Mouse (Mus musculus) adrenal gland, postnatal 25 days (tissue): ENCODE results near the gene D630023F18Rik. TPM values are rescaled to one million over a fixed set of nuclear protein-coding genes. Genes with fewer than 3 reads are reported as not detected.

Experiments used
- DNase-seq: peaks from one replicate; pipeline ENCODE4 v3.0.0; 2021; ENCODE audit warnings: mixed read lengths
- total RNA-seq: library from RNA; stranded (reverse); gene quantifications from 2 replicates; pipeline ENCODE4 v1.2.3, GENCODE M21; 2021

D630023F18Rik gene
- total RNA-seq, 1 experiment from 2014 or later = not detected

DNA sequence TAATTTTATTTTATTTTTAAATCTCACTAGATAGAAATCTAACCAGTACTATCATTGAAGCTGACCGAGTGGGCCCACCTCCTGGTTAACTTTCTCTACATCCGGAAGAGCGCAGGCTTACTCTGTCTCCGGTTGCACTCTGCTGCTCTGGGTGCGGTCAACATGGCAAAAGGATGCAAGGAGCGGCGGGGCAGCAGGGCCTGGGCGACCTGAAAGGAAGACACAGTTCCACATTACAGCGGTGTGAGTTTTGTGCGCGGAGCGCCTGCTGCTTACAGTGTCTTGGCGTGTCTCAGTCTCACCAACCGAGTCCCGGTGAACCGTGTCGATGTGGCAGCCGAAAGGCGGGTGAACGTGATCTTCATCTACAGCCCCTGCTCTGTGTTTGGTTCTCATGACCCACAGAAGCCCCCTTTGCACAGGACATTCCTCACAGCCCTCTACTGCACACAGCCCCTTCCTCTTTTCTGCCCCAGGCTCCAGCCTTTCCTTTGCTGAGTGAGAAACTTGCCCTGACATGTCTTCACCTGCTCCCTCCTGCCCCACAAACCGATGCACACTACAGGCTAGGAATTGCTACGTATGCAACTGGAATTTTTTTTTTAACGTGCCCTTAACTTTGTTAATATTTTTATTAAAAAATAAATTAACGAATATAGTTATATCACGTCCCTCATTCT lies 13.1 kb downstream of the D630023F18Rik start:
- no peak for DNase-seq

GRCm38 (mm10) chr1:65109196-65109595 lies 13.8 kb downstream of the D630023F18Rik start:
- DNase-seq = no peak

DNA sequence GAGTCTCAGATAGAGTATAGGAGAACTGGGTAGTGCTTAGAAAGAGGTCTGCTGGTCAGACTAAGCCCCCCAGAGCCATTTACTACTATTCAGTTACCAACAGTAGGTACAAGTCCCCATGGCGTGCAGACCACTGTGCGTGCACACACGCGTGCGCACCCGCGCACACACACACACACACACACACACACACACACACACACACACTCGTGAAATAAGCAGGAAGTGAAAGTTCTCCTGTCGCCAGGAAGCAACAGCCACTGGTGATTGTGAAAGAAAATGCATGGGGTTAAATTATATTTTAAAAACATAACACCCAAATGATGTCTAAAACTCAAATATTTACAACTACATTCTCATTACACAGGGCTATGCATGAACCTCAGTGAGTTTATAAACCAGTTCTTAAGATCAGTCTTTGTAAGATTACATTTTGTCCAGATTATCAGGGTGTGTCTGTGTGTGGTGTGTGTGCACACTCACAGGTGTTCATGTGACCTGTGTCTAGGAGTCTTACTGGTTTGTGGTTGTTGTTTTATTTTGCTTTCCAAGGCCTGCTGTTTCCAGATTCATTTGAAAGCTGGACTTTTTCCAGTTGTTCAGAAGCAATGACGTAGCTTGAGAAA lies 15.2 kb downstream of the D630023F18Rik start:
- no peak for DNase-seq

DNA sequence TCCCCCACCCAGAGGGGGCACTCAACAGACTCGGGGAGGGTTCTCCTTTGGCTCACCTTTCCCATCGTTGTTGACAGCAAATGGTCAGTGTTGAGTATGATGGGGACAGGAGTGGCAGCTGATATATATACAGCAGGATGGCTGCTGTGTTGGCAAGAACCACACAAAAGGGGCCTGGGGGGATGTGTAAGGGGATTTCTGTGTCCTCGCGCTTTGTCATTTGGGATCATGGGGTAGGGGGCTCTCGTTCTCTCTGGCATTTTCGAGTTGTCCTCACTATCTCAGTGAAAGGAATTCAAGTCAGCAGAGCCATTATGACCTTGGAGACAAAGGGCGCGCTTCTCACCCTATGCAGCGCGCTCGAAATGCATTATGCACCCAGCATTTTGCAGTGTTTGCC lies 19.7 kb downstream of the D630023F18Rik start, which contains the start of gene Cryga:
Cryga (minus strand) TSS at position 101 of the 400 bp plus-strand sequence.
- DNase-seq = no peak

- DNase-seq = no peak
Observed at GRCm38 (mm10) chr1:65096953-65097352, 26.1 kb downstream of the D630023F18Rik start.

- DNase-seq = no peak
Observed at GRCm38 (mm10) chr1:65091566-65091965, 31.4 kb downstream of the D630023F18Rik start.

DNA sequence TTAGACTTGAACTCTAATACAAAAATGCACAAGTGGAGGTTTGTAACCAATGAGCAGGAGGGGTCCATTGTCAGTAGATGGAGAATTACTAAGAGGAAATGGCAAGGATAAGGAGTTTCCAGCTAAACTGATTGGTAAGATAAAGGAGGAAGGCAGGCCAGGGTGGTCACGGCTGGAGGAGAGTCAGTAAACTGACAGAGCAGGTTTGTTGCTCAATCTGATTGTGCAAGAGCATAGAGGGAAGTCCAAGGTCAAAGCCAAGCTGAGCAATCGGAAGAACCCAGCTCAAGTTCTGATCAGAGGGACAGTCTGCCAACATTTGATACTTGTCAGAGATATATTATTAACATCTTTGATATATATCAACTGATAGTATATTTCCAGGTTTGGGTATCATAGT lies 32.6 kb downstream of the D630023F18Rik start:
- DNase-seq = peak; percentile 42

GRCm38 (mm10) chr1:65088567-65089356 lies 34.3 kb downstream of the D630023F18Rik start:
- DNase-seq = no peak

- no peak for DNase-seq
Observed at GRCm38 (mm10) chr1:65082188-65082587, 40.8 kb downstream of the D630023F18Rik start, which contains the start of gene Crygb. Gene Crygb, minus strand, starts transcription at chr1:65082288.

GRCm38 (mm10) chr1:65075607-65076006 lies 47.4 kb downstream of the D630023F18Rik start:
- no peak for DNase-seq

- DNase-seq = no peak
Observed at GRCm38 (mm10) chr1:65073589-65073988, 49.4 kb downstream of the D630023F18Rik start, which contains the start of gene Crygc. Gene Crygc, minus strand, starts transcription at chr1:65073689.

GRCm38 (mm10) chr1:65067842-65068241 lies 55.2 kb downstream of the D630023F18Rik start:
- DNase-seq = no peak

DNA sequence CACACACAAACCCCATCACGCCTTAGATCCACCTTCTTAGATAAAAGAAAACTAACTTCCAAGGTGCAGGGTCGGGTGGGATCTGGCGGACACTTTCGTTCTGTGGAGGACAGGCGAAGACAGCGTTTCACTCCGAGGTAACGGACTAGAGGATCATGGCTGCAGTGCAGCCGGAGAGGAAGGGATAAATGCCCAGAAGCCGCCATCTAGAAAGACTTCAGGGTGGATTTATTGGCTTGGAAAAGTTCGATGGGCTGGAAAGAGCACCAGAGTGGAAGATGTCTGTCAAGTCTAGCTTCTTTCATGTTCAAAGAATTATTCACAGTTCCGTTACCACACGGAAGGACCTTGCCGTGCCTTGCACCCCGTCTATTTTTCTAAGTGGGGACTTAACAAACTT lies 58.8 kb downstream of the D630023F18Rik start:
- DNase-seq = no peak

- no peak for DNase-seq
Observed at GRCm38 (mm10) chr1:65063352-65063751, 59.7 kb downstream of the D630023F18Rik start, which contains the start of gene Crygd. Gene Crygd, minus strand, starts transcription at chr1:65063452.

Other genes with a start within 250 kb of the D630023F18Rik start
- gene Plekhm3, start 166.4 kb downstream of the D630023F18Rik start, total RNA-seq = 20.7 and 23.6 TPM in 2 replicates
- gene Akr1cl, start 90.5 kb downstream of the D630023F18Rik start, total RNA-seq = 1,366 and 2,446 TPM in 2 replicates
- gene Cryge, start 72.1 kb downstream of the D630023F18Rik start, total RNA-seq = 0.49 TPM in 1 of 2 replicates, not detected in the other
- gene Crygd, start 59.8 kb downstream of the D630023F18Rik start, total RNA-seq = not detected in 2 replicates
- gene Crygc, start 49.5 kb downstream of the D630023F18Rik start, total RNA-seq = not detected in 2 replicates
- not detected in 2 replicates for gene Crygb, start 40.9 kb downstream of the D630023F18Rik start, total RNA-seq
- gene Cryga, start 19.8 kb downstream of the D630023F18Rik start, total RNA-seq = not detected in 2 replicates
- not detected in 2 replicates for gene Gm28845, start 3.7 kb downstream of the D630023F18Rik start, total RNA-seq
- gene Idh1, start 63.3 kb upstream of the D630023F18Rik start, total RNA-seq = 698 and 945 TPM in 2 replicates
- 33.8 and 36.8 TPM in 2 replicates for gene Pikfyve, start 63.5 kb upstream of the D630023F18Rik start, total RNA-seq
- gene Pth2r, start 158.8 kb upstream of the D630023F18Rik start, total RNA-seq = not detected in 2 replicates